Mouse (Mus musculus) midbrain, postnatal 0 days (tissue): Measurements from ENCODE around the gene Spock1. TPM values are rescaled to one million over a fixed set of nuclear protein-coding genes. Genes with fewer than 3 reads are reported as not detected.
A peak's percentile ranks its signal among the peaks of the same experiment; 100 is the strongest.

Experiments used
- ATAC-seq: fragments of 200-750 bp; cut with Nextera tagmentation; 2 replicates; pipeline ENCODE4 v1.8.0; 2017; ENCODE audit warnings: moderate number of reproducible peaks, mild to moderate bottlenecking, moderate TSS enrichment, moderate library complexity; ENCODE audit not compliant: low FRiP score
- DNase-seq: peaks from one replicate; pipeline ENCODE4 v3.0.0-alpha.2; 2015; ENCODE audit warnings: low spot score
- H3K27ac ChIP-seq: fragments of 300-500 bp; sonication (generic); 2 replicates; pipeline ENCODE4 v1.5.1; 2014; ENCODE audit warnings: low read depth, mild to moderate bottlenecking, low read length, mixed read lengths
- H3K27me3 ChIP-seq: fragments of 300-500 bp; sonication (generic); 2 replicates; pipeline ENCODE4 v1.6.1; 2014; ENCODE audit warnings: low read length, control low read depth, mixed read lengths; ENCODE audit not compliant: insufficient read depth
- H3K36me3 ChIP-seq: fragments of 300-500 bp; sonication (generic); 2 replicates; pipeline ENCODE4 v1.6.1; 2014; ENCODE audit warnings: low read length, control low read depth, mixed read lengths; ENCODE audit not compliant: insufficient read depth
- H3K4me1 ChIP-seq: fragments of 300-500 bp; sonication (generic); 2 replicates; pipeline ENCODE4 v1.6.1; 2014; ENCODE audit warnings: mild to moderate bottlenecking, control low read depth, antibody characterized with exemption, low read length, mixed read lengths; ENCODE audit not compliant: insufficient read depth
- H3K4me2 ChIP-seq: fragments of 300-500 bp; sonication (generic); 2 replicates; pipeline ENCODE4 v1.6.1; 2014; ENCODE audit warnings: low read depth, mild to moderate bottlenecking, low read length, mixed read lengths; ENCODE audit not compliant: poor library complexity, severe bottlenecking
- H3K4me3 ChIP-seq: fragments of 300-500 bp; sonication (generic); 2 replicates; pipeline ENCODE4 v1.5.1; 2014; ENCODE audit warnings: low read depth, mild to moderate bottlenecking, low read length, moderate library complexity
- H3K9ac ChIP-seq: fragments of 300-500 bp; sonication (generic); replicated peaks from 2 replicates; pipeline ENCODE4 v1.6.1; 2014; ENCODE audit warnings: mild to moderate bottlenecking, low read length, moderate library complexity, mixed read lengths; ENCODE audit not compliant: poor library complexity, severe bottlenecking
- H3K9me3 ChIP-seq: fragments of 300-500 bp; sonication (generic); 2 replicates; pipeline ENCODE4 v1.6.1; 2016; ENCODE audit warnings: low read length, control low read depth
- CTCF ChIP-seq: IDR thresholded peaks from 2 replicates; pipeline ENCODE4 v1.5.1; 2016; ENCODE audit warnings: antibody characterized with exemption, mild to moderate bottlenecking
- WGBS: fragments of 180-500 bp; shearing (Covaris S2); extraction: QIAGEN DNeasy Blood & Tissue Kit; methylation state at CpG from one replicate; pipeline ENCODE4 v1.1.7; 2014; 5-methylcytosine and 5-hydroxymethylcytosine counted together
- polyA plus RNA-seq: library from polyadenylated mRNA; unstranded; fragments of >200 nt; fragmentation: Nextera tagmentation; extraction: Ambion mirVana; gene quantifications from 2 replicates; pipeline ENCODE4 v1.2.1, GENCODE M21; 2015
- total RNA-seq: library from RNA; depleted of rRNA; stranded (reverse); fragments of >200 nt; gene quantifications from 2 replicates; pipeline ENCODE4 v1.2.3, GENCODE M21; 2014

Gene Spock1
- total and polyA plus RNA-seq, 2 experiments from 2014 or later = 91.5 to 94.8 TPM

DNA sequence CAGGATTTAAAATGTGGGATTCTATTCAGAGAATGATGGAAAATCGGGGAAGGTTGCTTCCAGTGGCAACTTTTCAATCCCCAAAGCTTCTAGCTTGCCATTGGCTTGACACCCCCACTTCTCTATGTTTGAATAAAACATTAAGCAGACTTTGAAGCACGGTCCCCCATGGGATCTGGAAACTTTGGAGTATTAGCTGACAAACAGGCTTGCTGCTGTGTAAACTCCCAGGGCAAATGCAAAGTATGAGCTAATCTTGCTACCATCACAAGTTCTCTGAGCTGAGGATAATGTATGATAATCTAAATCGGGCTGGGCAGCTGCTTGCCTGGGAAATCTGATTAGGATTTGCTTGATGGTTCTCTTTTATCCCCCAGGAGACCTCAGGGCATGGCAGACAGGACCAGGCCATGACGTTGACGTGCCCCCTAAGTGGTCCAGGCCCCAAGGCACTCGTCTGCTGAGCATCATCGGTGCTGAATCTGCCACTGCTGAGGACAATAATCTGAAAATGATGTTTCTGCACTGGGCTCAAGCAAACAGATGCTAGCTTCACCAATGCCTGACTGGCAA is 284.1 kb downstream of the Spock1 start:
- TF ChIP-seq CTCF = no peak
- H3K27me3 ChIP-seq = no peaks in the 10 kb centered on the region
- no peaks in the 10 kb centered on the region for H3K9me3 ChIP-seq
- no peak for ATAC-seq
- no peak overlapping the region for H3K27ac ChIP-seq
- H3K4me2 ChIP-seq = no peak overlapping the region
- WGBS = 21% methylated on average over 7 of the region's 7 CpGs
- H3K36me3 ChIP-seq = no peaks in the 10 kb centered on the region
- H3K4me1 ChIP-seq = no peaks in the 10 kb centered on the region
- DNase-seq = no peak
- no peak overlapping the region for H3K4me3 ChIP-seq
- H3K9ac ChIP-seq = no peak overlapping the region

DNA sequence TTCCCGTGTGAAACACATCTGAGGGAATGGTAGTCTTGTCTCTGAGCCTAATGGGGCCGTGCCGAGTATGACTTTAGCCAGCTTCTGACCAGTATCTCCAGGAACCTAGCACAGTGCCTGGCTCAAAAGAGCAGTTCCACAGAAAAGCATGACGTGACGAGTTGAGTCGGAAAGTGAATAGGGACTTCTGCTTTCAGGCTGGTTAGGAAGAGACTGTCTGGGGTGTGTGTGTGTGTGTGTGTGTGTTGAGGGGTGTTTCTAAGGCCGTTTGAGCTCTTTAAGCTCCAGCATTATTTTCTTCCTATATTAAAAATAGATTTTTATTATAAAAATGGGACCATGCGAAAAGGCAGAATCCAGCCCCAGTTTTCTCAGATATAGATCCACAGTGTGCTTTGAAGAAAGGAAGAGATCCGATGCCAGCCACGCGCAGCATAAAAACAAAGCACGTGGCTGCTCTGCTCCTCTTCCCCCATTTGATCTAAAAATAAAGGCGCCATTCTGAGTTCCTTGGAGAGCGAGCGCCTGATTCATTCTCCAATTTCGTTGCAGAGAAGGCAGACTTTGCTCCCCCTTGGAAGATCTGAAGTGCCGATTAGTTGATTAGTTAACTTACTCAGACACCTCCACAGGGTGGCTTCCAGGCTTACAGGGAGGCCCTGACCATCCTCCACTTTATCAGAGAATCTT is 288.9 kb downstream of the Spock1 start:
- Histone ChIP-seq H3K9ac (no peak overlapping the region), H3K36me3 (no peaks in the 10 kb centered on the region), H3K27me3 (no peaks in the 10 kb centered on the region), H3K4me2 (no peak overlapping the region), H3K9me3 (no peaks in the 10 kb centered on the region), H3K27ac (no peak overlapping the region), H3K4me1 (no peaks in the 10 kb centered on the region), H3K4me3 (no peak overlapping the region)
- no peak for TF ChIP-seq CTCF
- ATAC-seq (no peak), DNase-seq (no peak)
- WGBS = 64% methylated on average over 17 of the region's 17 CpGs

DNA sequence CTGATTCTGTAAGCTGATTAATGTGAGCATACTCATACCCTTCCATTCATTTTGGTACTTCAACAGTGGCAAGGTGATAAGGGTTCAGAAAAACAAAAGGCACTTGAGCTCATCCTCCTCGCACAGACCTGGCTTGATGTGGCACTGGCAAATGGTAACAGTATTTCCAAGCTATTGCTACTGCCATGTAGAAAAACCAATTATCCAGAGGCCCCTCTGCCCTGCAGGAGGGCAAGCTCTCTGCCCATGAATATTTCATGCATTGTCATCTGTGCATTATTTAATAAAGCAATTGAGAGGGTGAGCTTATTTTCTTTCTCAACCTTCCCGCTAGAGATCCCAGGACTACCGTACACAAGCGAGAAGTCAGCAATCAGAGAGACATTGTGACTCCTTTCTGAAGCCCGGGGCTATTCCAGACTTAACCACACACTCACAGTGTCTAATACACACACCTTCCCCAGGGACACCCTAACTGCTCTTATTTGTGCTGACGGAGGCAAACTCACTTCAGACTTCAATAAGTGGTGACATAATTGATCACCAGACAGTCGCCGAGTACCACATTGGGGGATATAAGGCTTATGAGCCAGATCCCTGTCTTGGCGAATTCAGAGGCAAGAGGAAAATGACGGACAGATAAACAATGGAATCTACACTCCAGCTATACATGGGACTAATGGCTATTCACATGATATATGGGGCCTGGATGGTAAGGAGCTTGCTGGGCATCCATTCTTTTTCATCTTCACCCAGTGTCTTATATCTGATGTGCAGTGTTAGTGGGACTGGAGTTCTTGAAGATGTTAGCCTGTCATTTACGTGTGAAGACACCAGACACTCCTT is 296.6 kb downstream of the Spock1 start:
- Histone ChIP-seq H3K9me3 (no peaks in the 10 kb centered on the region), H3K27me3 (no peaks in the 10 kb centered on the region), H3K4me3 (no peak overlapping the region), H3K27ac (no peak overlapping the region), H3K9ac (no peak overlapping the region), H3K36me3 (no peaks in the 10 kb centered on the region), H3K4me2 (no peak overlapping the region), H3K4me1 (peaks cover 5% of the 10 kb centered on the region; the same call in 1 of the 2 replicates)
- no peak for TF ChIP-seq CTCF
- ATAC-seq (no peak), DNase-seq (peak; percentile 55)
- 34% methylated on average over 11 of the region's 11 CpGs for WGBS

DNA sequence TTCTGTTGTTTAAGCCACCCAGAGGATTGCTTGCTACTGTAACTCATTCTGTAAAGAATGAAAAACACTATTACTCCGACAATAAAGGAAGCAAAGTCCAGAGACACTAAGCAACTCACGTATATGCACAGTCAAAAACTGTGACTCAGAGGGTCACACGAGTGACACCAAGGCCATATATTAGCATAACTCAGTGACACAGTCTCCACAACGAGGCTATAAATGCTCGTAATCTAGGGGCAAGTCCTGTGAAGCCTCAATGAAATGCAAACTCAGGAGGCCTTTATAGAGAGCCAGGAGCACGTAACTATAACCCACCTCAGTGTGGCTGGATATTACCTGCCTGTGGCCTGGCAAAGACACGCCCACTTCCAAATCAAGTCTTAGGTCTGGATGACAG is 298.2 kb downstream of the Spock1 start:
- no peaks in the 10 kb centered on the region for H3K36me3 ChIP-seq
- 90% methylated on average over 7 of the region's 7 CpGs for WGBS
- H3K4me2 ChIP-seq = no peak overlapping the region
- no peaks in the 10 kb centered on the region for H3K9me3 ChIP-seq
- no peak for TF ChIP-seq CTCF
- H3K27me3 ChIP-seq = no peaks in the 10 kb centered on the region
- no peak overlapping the region for H3K4me3 ChIP-seq
- H3K4me1 ChIP-seq = peaks cover 9% of the 10 kb centered on the region; the same call in 1 of the 2 replicates
- no peak overlapping the region for H3K9ac ChIP-seq
- no peak overlapping the region for H3K27ac ChIP-seq
- DNase-seq (no peak), ATAC-seq (no peak)

DNA sequence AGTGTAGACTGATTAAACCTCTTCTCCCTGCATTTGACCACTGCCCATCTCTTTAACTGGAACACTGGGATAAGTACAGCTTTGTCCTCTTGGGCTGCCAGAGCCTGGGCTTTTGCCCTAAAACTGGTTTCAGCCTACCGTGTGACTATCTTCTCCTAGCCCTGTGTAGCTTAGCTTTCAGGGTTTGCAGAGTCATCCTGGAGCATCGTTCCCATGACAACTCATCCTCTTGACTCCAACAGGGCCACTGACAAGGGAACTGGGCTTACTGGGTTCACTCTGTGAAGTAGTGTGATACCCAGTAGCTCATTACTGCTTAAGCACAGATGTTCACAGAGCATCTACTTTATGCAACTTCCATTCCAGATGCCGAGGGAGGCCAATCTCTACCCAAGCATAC is 303.7 kb downstream of the Spock1 start:
- H3K27me3 ChIP-seq = 0 out of 2 replicates have a peak, but pooled peaks cover 9% of the 10 kb centered on the region
- no peak overlapping the region for H3K4me2 ChIP-seq
- ATAC-seq (no peak), DNase-seq (no peak)
- H3K27ac ChIP-seq = no peak overlapping the region
- 66% methylated on average over 3 of the region's 3 CpGs for WGBS
- no peaks in the 10 kb centered on the region for H3K9me3 ChIP-seq
- no peak overlapping the region for H3K4me3 ChIP-seq
- no peak overlapping the region for H3K9ac ChIP-seq
- TF ChIP-seq CTCF = no peak
- H3K4me1 ChIP-seq = peaks cover 7% of the 10 kb centered on the region
- no peaks in the 10 kb centered on the region for H3K36me3 ChIP-seq

DNA sequence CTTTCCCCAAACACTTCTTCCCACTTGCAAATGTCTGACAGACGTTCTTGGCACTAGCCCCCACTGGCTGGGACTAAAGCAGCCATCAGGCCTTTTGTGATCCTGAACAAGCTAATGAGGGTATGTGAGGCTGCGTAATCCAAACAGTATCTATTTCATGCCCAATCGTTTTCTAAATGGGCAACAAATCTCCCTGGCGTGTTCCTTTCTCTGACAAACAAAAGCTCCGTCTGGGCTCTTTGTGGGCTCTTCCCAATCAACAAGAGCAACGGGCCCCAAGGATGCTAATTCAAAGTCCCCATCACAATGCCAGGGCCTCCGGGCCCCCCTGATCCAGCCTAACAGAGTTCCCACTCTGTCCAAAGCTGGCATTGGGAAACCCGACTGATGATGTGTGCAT is 304.9 kb downstream of the Spock1 start:
- H3K27ac ChIP-seq = no peak overlapping the region
- 0 out of 2 replicates have a peak, but pooled peaks cover 12% of the 10 kb centered on the region for H3K27me3 ChIP-seq
- no peak overlapping the region for H3K4me2 ChIP-seq
- H3K4me3 ChIP-seq = no peak overlapping the region
- H3K36me3 ChIP-seq = no peaks in the 10 kb centered on the region
- H3K4me1 ChIP-seq = peaks cover 7% of the 10 kb centered on the region
- no peak for TF ChIP-seq CTCF
- no peak overlapping the region for H3K9ac ChIP-seq
- DNase-seq = peak; percentile 57
- ATAC-seq = no peak
- WGBS = 33% methylated on average over 8 of the region's 8 CpGs
- no peaks in the 10 kb centered on the region for H3K9me3 ChIP-seq
